Mouse (Mus musculus): ENCODE results near the gene Agbl1. TPM values are rescaled to one million over a fixed set of nuclear protein-coding genes. Genes with fewer than 3 reads are reported as not detected.

The Agbl1 gene
- total and polyA plus RNA-seq, 3 experiments: not detected

- dilution Hi-C loops (cut with MboI; ENCODE audit: extremely low pct_ligation_motif_present, extremely low pct_unique_long_range_greater_than_20kb, low sequenced_read_pairs) (no loop called here), in situ Hi-C loops (cut with MboI; ENCODE audit: low pct_ligation_motif_present, low pct_unique_long_range_greater_than_20kb, low sequenced_read_pairs) (no loop called here)
- no peak for TF ChIP-seq MXI1 (IDR thresholded peaks at IDR 0.05; ENCODE audit: low read depth, low read length)
- no peak for TF ChIP-seq E2F4 (IDR thresholded peaks at IDR 0.05; ENCODE audit: insufficient replicate concordance, low read depth, low read length)
- TF ChIP-seq MAFK (IDR thresholded peaks at IDR 0.05; ENCODE audit: insufficient replicate concordance, low read length): no peak
- no peak for TF ChIP-seq POLR2A (IDR thresholded peaks at IDR 0.05; ENCODE audit: low read depth, low read length)
- TF ChIP-seq HCFC1 (IDR thresholded peaks at IDR 0.05; ENCODE audit: low read depth, low read length): no peak
- TF ChIP-seq RAD21 (IDR thresholded peaks at IDR 0.05; ENCODE audit: low read depth, low read length): no peak
- no peak for TF ChIP-seq ZNF384 (IDR thresholded peaks at IDR 0.05; ENCODE audit: low read depth, low read length)
- TF ChIP-seq ZC3H11A (IDR thresholded peaks at IDR 0.05; ENCODE audit: low read depth, low read length): no peak
- TF ChIP-seq SMC3 (IDR thresholded peaks at IDR 0.05; ENCODE audit: low read depth, low read length): no peak
- no peak for DNase-seq (ENCODE audit: extremely low read depth)
- Histone ChIP-seq H3K9me3 (replicated peaks; ENCODE audit: low read length) (no peaks in the 10 kb centered on the region), H3K4me2 (ENCODE audit: insufficient read depth, low read depth, poor library complexity, severe bottlenecking) (no peak overlapping the region), H3K4me1 (ENCODE audit: control insufficient read depth in 1 of 2, insufficient read depth in 2 of 2) (no peaks in the 10 kb centered on the region), H3K79me2 (replicated peaks; ENCODE audit: control insufficient read depth, extremely low read depth, insufficient read depth, poor library complexity, severe bottlenecking) (no peaks in the 10 kb centered on the region), H3K36me3 (replicated peaks in 1 of 2; ENCODE audit: control insufficient read depth in 1 of 2, insufficient read depth in 1 of 2, low read length in 1 of 2) (no peaks in the 10 kb centered on the region), H3K9ac (ENCODE audit: insufficient read depth, low read depth) (no peak overlapping the region), H3K27ac (ENCODE audit: insufficient read depth, low read depth) (no peak overlapping the region), H3K4me3 (replicated peaks in 1 of 3; ENCODE audit: low read depth in 2 of 3, low read length in 2 of 3, poor library complexity in 1 of 3) (no peak overlapping the region), H3K27me3 (replicated peaks) (peaks cover 75% of the 10 kb centered on the region)
These were observed 806 bp upstream of the Agbl1 start for GRCm38 (mm10) chr7:76228881-76229280.

GRCm38 (mm10) chr7:76234321-76234720 lies 4.6 kb downstream of the Agbl1 start:
- H3K4me2 ChIP-seq (ENCODE audit: insufficient read depth, low read depth, poor library complexity, severe bottlenecking): no peak overlapping the region
- TF ChIP-seq PAX5 (IDR thresholded peaks at IDR 0.05; ENCODE audit: low read length) (no peak), RCOR1 (conservative IDR thresholded peaks at IDR 0.05; ENCODE audit: low read depth, low read length) (no peak), ZMIZ1 (IDR thresholded peaks at IDR 0.05; ENCODE audit: low read depth, low read length) (no peak), BHLHE40 (IDR thresholded peaks at IDR 0.05; ENCODE audit: low read depth, low read length) (no peak), POLR2AphosphoS2 (IDR thresholded peaks at IDR 0.05; ENCODE audit: low read depth, low read length) (no peak), SMC3 (IDR thresholded peaks at IDR 0.05; ENCODE audit: low read depth, low read length) (no peak), USF2 (conservative IDR thresholded peaks at IDR 0.05; ENCODE audit: low read depth, low read length) (no peak), MYC (IDR thresholded peaks at IDR 0.05; ENCODE audit: low read depth, low read length) (no peak), TBP (conservative IDR thresholded peaks at IDR 0.05; ENCODE audit: low read depth, low read length) (no peak), NRF1 (IDR thresholded peaks at IDR 0.05; ENCODE audit: low read depth, low read length) (no peak), MAX (IDR thresholded peaks at IDR 0.05; ENCODE audit: low read length) (no peak), POLR2A (IDR thresholded peaks at IDR 0.05; ENCODE audit: low read depth, low read length) (no peak), CTCF (conservative IDR thresholded peaks at IDR 0.05 in 1 of 2, IDR thresholded peaks at IDR 0.05 in 1 of 2; ENCODE audit: low read depth in 2 of 2, low read length in 2 of 2) (no peak), ZC3H11A (IDR thresholded peaks at IDR 0.05; ENCODE audit: low read depth, low read length) (no peak), RAD21 (IDR thresholded peaks at IDR 0.05; ENCODE audit: low read depth, low read length) (no peak), CHD1 (IDR thresholded peaks at IDR 0.05; ENCODE audit: low read depth, low read length) (no peak), MAFK (IDR thresholded peaks at IDR 0.05; ENCODE audit: insufficient replicate concordance, low read length) (no peak)
- H3K27ac ChIP-seq (ENCODE audit: insufficient read depth, low read depth): no peak overlapping the region
- H3K4me3 ChIP-seq (replicated peaks in 1 of 3; ENCODE audit: low read depth in 2 of 3, low read length in 2 of 3, poor library complexity in 1 of 3): no peak overlapping the region
- no peaks in the 10 kb centered on the region for H3K36me3 ChIP-seq (replicated peaks in 1 of 2; ENCODE audit: control insufficient read depth in 1 of 2, insufficient read depth in 1 of 2, low read length in 1 of 2)
- peaks cover 43% of the 10 kb centered on the region for H3K27me3 ChIP-seq (replicated peaks)
- dilution Hi-C loops (cut with MboI; ENCODE audit: extremely low pct_ligation_motif_present, extremely low pct_unique_long_range_greater_than_20kb, low sequenced_read_pairs): no loop called here
- in situ Hi-C loops (cut with MboI; ENCODE audit: low pct_ligation_motif_present, low pct_unique_long_range_greater_than_20kb, low sequenced_read_pairs): no loop called here
- no peaks in the 10 kb centered on the region for H3K4me1 ChIP-seq (ENCODE audit: control insufficient read depth in 1 of 2, insufficient read depth in 2 of 2)
- no peaks in the 10 kb centered on the region for H3K79me2 ChIP-seq (replicated peaks; ENCODE audit: control insufficient read depth, extremely low read depth, insufficient read depth, poor library complexity, severe bottlenecking)
- no peaks in the 10 kb centered on the region for H3K9me3 ChIP-seq (replicated peaks; ENCODE audit: low read length)
- DNase-seq (ENCODE audit: extremely low read depth): no peak
- no peak overlapping the region for H3K9ac ChIP-seq (ENCODE audit: insufficient read depth, low read depth)

Data from CH12.LX (cell line).